Mouse (Mus musculus) liver, embryonic 12.5 days (tissue): ENCODE data around the gene Psmg1. TPM values are rescaled to one million over a fixed set of nuclear protein-coding genes. Genes with fewer than 3 reads are reported as not detected.
A peak's percentile ranks its signal among the peaks of the same experiment; 100 is the strongest.
"Not testable (repeated sequence)": the region's sequence is repeated elsewhere in the genome, so short reads cannot be mapped to it uniquely, and the experiment has no call there.

Source experiments
- ATAC-seq: fragments of 200-750 bp; cut with Nextera tagmentation; 2 replicates; pipeline ENCODE4 v1.8.0; 2017; ENCODE audit warnings: moderate number of reproducible peaks, mild to moderate bottlenecking, moderate library complexity
- H3K27ac ChIP-seq: fragments of 300-500 bp; sonication (generic); 2 replicates; pipeline ENCODE4 v1.5.1; 2016; ENCODE audit warnings: mild to moderate bottlenecking
- H3K27me3 ChIP-seq: fragments of 300-500 bp; sonication (generic); replicated peaks from 2 replicates; pipeline ENCODE4 v1.6.1; 2016; ENCODE audit warnings: mild to moderate bottlenecking, moderate library complexity
- H3K36me3 ChIP-seq: fragments of 300-500 bp; sonication (generic); 2 replicates; pipeline ENCODE4 v1.6.1; 2016; ENCODE audit warnings: mild to moderate bottlenecking, moderate library complexity
- H3K4me1 ChIP-seq: fragments of 300-500 bp; sonication (generic); 2 replicates; pipeline ENCODE4 v1.6.1; 2016
- H3K4me2 ChIP-seq: fragments of 300-500 bp; sonication (generic); 2 replicates; pipeline ENCODE4 v1.6.1; 2016; ENCODE audit warnings: mild to moderate bottlenecking, moderate library complexity
- H3K4me3 ChIP-seq: fragments of 300-500 bp; sonication (generic); 2 replicates; pipeline ENCODE4 v1.5.1; 2016; ENCODE audit warnings: mild to moderate bottlenecking, moderate library complexity
- H3K9ac ChIP-seq: fragments of 300-500 bp; sonication (generic); 2 replicates; pipeline ENCODE4 v1.6.1; 2016; ENCODE audit warnings: mild to moderate bottlenecking, moderate library complexity
- H3K9me3 ChIP-seq: fragments of 300-500 bp; sonication (generic); replicated peaks from 2 replicates; pipeline ENCODE4 v1.6.1; 2016; ENCODE audit warnings: mild to moderate bottlenecking, moderate library complexity
- whole genome bisulfite sequencing: fragments of 180-500 bp; shearing (Covaris S2); methylation state at CpG from one replicate; pipeline ENCODE4 v1.1.7; 2016; ENCODE audit not compliant: insufficient replicate concordance; 5-methylcytosine and 5-hydroxymethylcytosine counted together
- polyA plus RNA-seq: library from polyadenylated mRNA; unstranded; fragments of >200 nt; fragmentation: Nextera tagmentation; extraction: Ambion mirVana; gene quantifications from 2 replicates; pipeline ENCODE4 v1.2.1, GENCODE M21; 2016

Gene Psmg1
- polyA plus RNA-seq, result 81.5 and 81.8 TPM in 2 replicates

DNA sequence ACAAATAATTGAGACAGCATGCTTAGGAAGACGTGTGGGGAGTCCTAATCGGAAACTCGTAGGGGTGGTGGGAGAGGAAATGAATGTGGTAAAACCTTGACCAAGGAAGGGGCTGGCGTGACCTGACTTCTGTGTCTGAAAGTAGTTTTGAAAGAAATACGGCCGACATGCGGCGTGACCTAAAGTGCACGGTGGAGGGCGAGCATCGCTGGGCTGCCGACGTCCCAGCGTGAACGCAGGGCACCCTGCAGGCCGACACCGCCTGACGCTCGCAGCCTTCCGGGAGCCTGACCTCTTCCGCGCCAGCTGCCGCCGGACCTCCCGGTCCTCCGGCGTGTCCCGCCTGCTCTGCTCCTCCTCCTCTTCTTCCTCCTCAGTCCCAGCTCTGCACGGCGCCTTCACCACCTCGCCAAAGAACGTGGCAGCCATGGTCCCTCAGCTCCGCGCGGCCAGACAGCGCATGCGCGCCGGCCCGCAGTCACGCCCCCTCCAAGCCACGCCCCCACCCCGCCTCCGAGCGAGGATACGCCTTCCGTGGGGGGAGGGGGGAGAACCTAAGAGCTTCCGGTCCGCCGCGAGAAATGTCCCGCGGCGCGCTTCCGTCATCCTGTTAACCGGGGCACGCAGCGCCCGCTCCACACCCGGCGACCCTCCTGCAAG, at the start of gene Psmg1:
Gene Psmg1 (minus strand): TSS at position 499 of the 660 bp plus-strand sequence.
- Histone ChIP-seq H3K27me3 (no peaks in the 10 kb centered on the region), H3K27ac (peak within 1 kb of the TSS; percentile 73), H3K36me3 (peaks cover 32% of the 10 kb centered on the region), H3K4me2 (peak within 1 kb of the TSS; percentile 82), H3K4me3 (peak within 1 kb of the TSS; percentile 81), H3K9me3 (no peaks in the 10 kb centered on the region), H3K4me1 (peaks cover 24% of the 10 kb centered on the region), H3K9ac (peak within 1 kb of the TSS; percentile 82)
- under 1% methylated on average over 51 of the region's 62 CpGs for WGBS
- ATAC-seq, result peak; percentile 90

DNA sequence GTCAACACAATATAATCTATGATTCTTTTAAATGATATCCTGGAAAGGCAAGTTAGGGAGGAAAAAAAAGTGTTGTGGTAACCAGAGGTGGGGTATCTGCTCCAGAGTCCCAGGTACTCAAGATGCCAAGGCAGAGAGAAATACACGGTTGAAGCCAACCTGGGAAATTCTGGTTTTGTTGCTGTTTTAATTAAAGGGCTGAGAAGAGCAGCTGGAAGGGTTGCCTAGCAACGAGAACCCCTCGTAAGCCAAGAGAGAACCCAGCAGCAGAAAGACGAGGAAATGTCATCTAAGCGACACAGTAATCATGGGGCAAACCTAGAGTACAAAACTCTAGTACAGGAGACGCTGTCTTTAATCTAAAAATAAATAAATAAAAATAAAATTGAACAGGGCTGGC, 48.8 kb upstream of the Psmg1 start:
- H3K27ac ChIP-seq, result no peak overlapping the region
- no peaks in the 10 kb centered on the region for H3K27me3 ChIP-seq
- no peak overlapping the region for H3K9ac ChIP-seq
- no peak for ATAC-seq
- H3K9me3 ChIP-seq, result no peaks in the 10 kb centered on the region
- 82% methylated on average over 6 of the region's 6 CpGs for WGBS
- H3K36me3 ChIP-seq, result peaks cover 94% of the 10 kb centered on the region
- no peak overlapping the region for H3K4me2 ChIP-seq
- H3K4me1 ChIP-seq, result no peaks in the 10 kb centered on the region
- H3K4me3 ChIP-seq, result no peak overlapping the region

GRCm38 (mm10) chr16:96034473-96034872, 43.7 kb upstream of the Psmg1 start:
- no peaks in the 10 kb centered on the region for H3K27me3 ChIP-seq
- H3K4me3 ChIP-seq, result no peak overlapping the region
- H3K4me2 ChIP-seq, result no peak overlapping the region
- no peak overlapping the region for H3K27ac ChIP-seq
- no peak overlapping the region for H3K9ac ChIP-seq
- ATAC-seq, result no peak
- H3K36me3 ChIP-seq, result peaks cover 93% of the 10 kb centered on the region
- H3K4me1 ChIP-seq, result peaks cover 18% of the 10 kb centered on the region
- no peaks in the 10 kb centered on the region for H3K9me3 ChIP-seq
- 87% methylated on average over 6 of the region's 6 CpGs for WGBS

DNA sequence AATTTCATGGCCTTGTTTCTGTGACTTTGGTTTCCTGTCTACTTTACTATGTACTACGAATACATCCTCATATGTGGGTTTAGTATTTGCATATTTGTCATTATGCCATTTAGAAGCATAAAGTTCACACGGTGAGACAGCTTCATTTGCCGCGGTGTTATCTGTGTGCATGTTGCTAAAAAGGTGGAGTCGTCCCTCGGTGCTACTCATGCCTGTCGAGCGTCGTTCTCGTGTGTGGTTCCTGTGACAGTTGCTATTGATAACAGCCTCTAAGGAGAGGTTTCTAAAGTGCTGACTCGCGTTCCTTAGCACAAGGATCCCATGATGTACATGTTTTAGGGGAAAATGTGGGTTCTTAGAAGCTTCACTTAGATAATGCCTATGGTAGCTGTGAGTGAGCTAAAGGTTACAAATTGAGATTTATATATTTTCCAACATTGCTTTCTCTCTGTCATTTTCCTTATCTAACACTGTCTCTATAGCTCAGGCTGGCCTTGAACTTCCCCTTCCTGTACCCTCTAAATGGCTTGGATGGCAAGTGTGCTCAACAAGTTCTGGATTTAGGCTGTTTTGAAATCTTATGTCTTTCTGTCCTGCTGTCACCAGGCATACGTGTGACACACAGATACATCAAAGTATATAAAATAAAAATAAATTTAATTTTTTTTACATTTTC, 41.7 kb upstream of the Psmg1 start:
- peaks cover 94% of the 10 kb centered on the region for H3K36me3 ChIP-seq

DNA sequence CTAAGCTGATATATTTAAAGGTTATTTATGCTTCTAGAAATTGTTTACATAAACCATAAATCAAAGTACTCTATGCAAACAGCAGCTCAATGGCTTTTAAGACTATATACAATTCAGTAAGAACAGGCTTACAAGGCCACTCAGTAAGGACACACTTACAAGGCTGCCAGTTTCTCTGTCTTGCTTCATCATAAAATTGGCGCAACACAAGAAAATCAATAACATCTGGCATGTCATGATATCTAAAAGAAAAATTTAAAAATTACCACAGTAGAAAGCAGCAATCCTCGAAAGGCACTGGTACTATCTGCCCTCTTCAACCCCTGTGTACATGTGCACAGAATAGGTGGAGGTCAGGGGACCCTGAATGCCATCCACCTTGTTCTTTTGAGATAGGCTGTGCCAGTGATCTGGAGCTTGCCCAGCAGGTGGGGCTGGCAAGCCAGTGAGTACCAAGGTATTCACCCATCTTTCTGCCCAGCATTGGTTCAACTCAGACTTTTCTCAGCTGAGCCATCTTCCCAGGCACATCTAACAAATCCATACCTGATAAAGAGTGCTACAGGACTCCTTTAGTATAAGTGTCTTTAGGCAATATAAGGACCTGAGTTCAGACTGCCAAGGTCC, 39.8 kb upstream of the Psmg1 start:
- ATAC-seq, result no peak
- Histone ChIP-seq H3K4me1 (peaks cover 18% of the 10 kb centered on the region), H3K4me3 (no peak overlapping the region), H3K9me3 (no peaks in the 10 kb centered on the region), H3K27ac (no peak overlapping the region), H3K4me2 (no peak overlapping the region), H3K36me3 (peaks cover 91% of the 10 kb centered on the region), H3K9ac (no peak overlapping the region), H3K27me3 (no peaks in the 10 kb centered on the region)
- WGBS, result 72% methylated on average over 2 of the region's 2 CpGs

More for the DNA sequence above, 41.7 kb upstream of the Psmg1 start:
- peak; percentile 94 for ATAC-seq
- H3K4me2 ChIP-seq, result peak overlapping the region; percentile 22; the same call in 1 of the 2 replicates
- no peaks in the 10 kb centered on the region for H3K27me3 ChIP-seq
- peak overlapping the region; percentile 57 for H3K27ac ChIP-seq
- no peak overlapping the region for H3K9ac ChIP-seq
- H3K4me3 ChIP-seq, result no peak overlapping the region
- 25% methylated on average over 13 of the region's 13 CpGs for WGBS
- H3K4me1 ChIP-seq, result peaks cover 18% of the 10 kb centered on the region
- H3K9me3 ChIP-seq, result no peaks in the 10 kb centered on the region

DNA sequence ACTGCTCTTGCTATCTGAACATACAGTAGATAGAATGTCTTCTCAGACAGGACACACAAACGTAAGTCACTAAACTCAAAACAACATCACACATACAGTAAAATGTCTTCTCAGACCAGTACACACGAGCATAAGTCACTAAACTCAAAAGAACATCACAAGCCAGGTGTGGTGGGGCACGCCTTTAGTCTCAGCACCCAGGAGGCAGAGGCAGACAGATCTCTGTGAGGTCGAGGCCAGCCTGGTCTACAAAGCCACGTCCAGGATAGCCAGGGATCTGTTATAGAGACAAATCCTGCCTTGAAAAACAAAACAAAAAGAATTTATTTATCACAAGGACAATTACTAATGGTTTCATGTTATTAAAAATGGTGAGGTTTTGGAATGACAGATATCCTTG, 35.5 kb upstream of the Psmg1 start:
- H3K27ac ChIP-seq, result no peak overlapping the region
- H3K27me3 ChIP-seq, result no peaks in the 10 kb centered on the region
- no peaks in the 10 kb centered on the region for H3K4me1 ChIP-seq
- H3K4me3 ChIP-seq, result no peak overlapping the region
- H3K4me2 ChIP-seq, result no peak overlapping the region
- H3K9me3 ChIP-seq, result no peaks in the 10 kb centered on the region
- peaks cover 80% of the 10 kb centered on the region for H3K36me3 ChIP-seq
- no peak overlapping the region for H3K9ac ChIP-seq
- no peak for ATAC-seq
- WGBS, result 77% methylated on average over 5 of the region's 5 CpGs

- Histone ChIP-seq H3K9ac (no peak overlapping the region), H3K4me2 (no peak overlapping the region), H3K4me1 (no peaks in the 10 kb centered on the region), H3K4me3 (no peak overlapping the region), H3K36me3 (peaks cover 78% of the 10 kb centered on the region), H3K27ac (no peak overlapping the region), H3K27me3 (no peaks in the 10 kb centered on the region), H3K9me3 (no peaks in the 10 kb centered on the region)
- no peak for ATAC-seq
- 60% methylated on average over 3 of the region's 3 CpGs for WGBS
These were observed 34.5 kb upstream of the Psmg1 start for GRCm38 (mm10) chr16:96025244-96025643.

DNA sequence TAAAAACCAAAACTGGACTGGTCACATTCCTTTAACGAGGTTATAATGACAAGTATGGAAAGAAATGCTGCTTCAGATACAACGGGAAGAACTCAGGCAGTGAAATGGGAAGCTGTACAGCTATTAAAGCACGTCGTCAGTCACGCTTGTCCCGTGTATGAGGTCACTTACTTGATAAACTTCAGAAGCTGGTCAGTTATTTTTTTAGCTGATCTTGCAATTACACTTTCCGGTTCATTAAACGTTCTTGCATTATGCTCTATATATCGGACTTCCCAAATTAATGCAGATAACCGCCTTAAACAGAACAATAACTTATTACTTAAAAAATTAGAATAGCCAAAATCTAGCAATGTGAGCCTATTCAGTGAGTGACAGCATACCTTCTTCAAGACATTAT, 30.3 kb upstream of the Psmg1 start:
- Histone ChIP-seq H3K9me3 (no peaks in the 10 kb centered on the region), H3K4me1 (no peaks in the 10 kb centered on the region), H3K27me3 (no peaks in the 10 kb centered on the region), H3K27ac (no peak overlapping the region), H3K9ac (no peak overlapping the region), H3K4me3 (no peak overlapping the region), H3K36me3 (peaks cover 81% of the 10 kb centered on the region), H3K4me2 (no peak overlapping the region)
- no peak for ATAC-seq
- 81% methylated on average over 10 of the region's 10 CpGs for WGBS

GRCm38 (mm10) chr16:96009124-96009523, 18.4 kb upstream of the Psmg1 start:
- not testable (repeated sequence) for H3K9ac ChIP-seq, ATAC-seq, H3K27ac ChIP-seq, H3K9me3 ChIP-seq, H3K4me3 ChIP-seq, H3K27me3 ChIP-seq, H3K4me2 ChIP-seq, H3K4me1 ChIP-seq
- H3K36me3 ChIP-seq, result peaks cover 20% of the 10 kb centered on the region
- no CpG with 5 or more reads among the region's 10 CpGs for WGBS

- not testable (repeated sequence) for ATAC-seq, H3K4me2 ChIP-seq, H3K9ac ChIP-seq, H3K4me3 ChIP-seq, H3K4me1 ChIP-seq, H3K9me3 ChIP-seq, H3K27ac ChIP-seq, H3K27me3 ChIP-seq
- H3K36me3 ChIP-seq, result peaks cover 34% of the 10 kb centered on the region
- no CpG with 5 or more reads among the region's 10 CpGs for WGBS
These were observed 13.5 kb upstream of the Psmg1 start for GRCm38 (mm10) chr16:96004278-96004677.

DNA sequence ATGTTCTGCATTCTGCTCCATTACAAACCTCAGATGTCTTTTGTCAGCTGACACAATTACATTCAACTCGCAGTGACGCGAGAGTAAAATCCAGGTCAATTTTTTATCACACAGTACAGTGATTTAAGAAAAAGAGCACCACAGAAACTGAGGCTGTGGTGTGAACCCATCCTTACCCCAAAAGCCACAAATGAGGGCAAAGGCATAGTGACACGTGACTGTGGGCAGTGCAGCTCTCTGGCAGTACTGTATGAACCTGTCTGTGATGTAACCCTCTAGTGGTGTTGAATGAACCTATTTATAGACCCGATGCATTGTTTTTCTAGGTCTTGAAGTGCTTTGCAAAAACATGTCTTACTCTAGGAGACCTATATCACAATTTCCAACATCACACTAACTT, 8.5 kb upstream of the Psmg1 start:
- Histone ChIP-seq H3K4me2 (no peak overlapping the region), H3K36me3 (peaks cover 49% of the 10 kb centered on the region), H3K9ac (no peak overlapping the region), H3K27me3 (no peaks in the 10 kb centered on the region), H3K4me3 (no peak overlapping the region), H3K9me3 (no peaks in the 10 kb centered on the region), H3K4me1 (0 out of 2 replicates have a peak, but pooled peaks cover 3% of the 10 kb centered on the region), H3K27ac (no peak overlapping the region)
- ATAC-seq, result no peak
- WGBS, result 81% methylated on average over 5 of the region's 5 CpGs

GRCm38 (mm10) chr16:95996156-95996555, 5.4 kb upstream of the Psmg1 start:
- H3K9ac ChIP-seq, result no peak overlapping the region
- peaks cover 13% of the 10 kb centered on the region for H3K4me1 ChIP-seq
- no peak overlapping the region for H3K4me2 ChIP-seq
- WGBS, result 82% methylated on average over 7 of the region's 7 CpGs
- ATAC-seq, result no peak
- H3K9me3 ChIP-seq, result no peaks in the 10 kb centered on the region
- no peak overlapping the region for H3K27ac ChIP-seq
- no peaks in the 10 kb centered on the region for H3K27me3 ChIP-seq
- peaks cover 35% of the 10 kb centered on the region for H3K36me3 ChIP-seq
- H3K4me3 ChIP-seq, result no peak overlapping the region
